In genomic region chr8:11808047-11808446, GRCm38 (mm10) we compare ENCODE assay signal across 36 mouse cellular contexts. TPM values are rescaled to one million over a fixed set of nuclear protein-coding genes. Genes with fewer than 3 reads are reported as not detected.
"Had no signal": no experiment of that assay in that cellular context is flagged by ENCODE, and none has a peak within 500 bp of the region (broad histone marks: within the 10 kb centered on the region; RNA-seq: fewer than 3 reads in every experiment).

No protein-coding gene starts in this region.

- H3K27ac ChIP-seq: heart, embryonic 10.5 days; heart, embryonic 15.5 days; hindbrain, embryonic 10.5 days; hindbrain, embryonic 12.5 days; hindbrain, embryonic 13.5 days; hindbrain, embryonic 14.5 days; hindbrain, embryonic 15.5 days; hindbrain, postnatal 0 days; intestine, embryonic 15.5 days; kidney, embryonic 15.5 days; kidney, postnatal 0 days; layer of hippocampus, adult 2 months had no signal

- ATAC-seq: hindbrain, embryonic 16.5 days; hindbrain, postnatal 0 days; inflammation-experienced regulatory T-cells, adult 6 months; intestine, embryonic 15.5 days; intestine, embryonic 16.5 days; intestine, postnatal 0 days had no signal

- DNase-seq: heart, postnatal 10 days; heart, postnatal 14 days; heart, postnatal 36 days; heart, postnatal 4 days; kidney, adult 11 months; kidney, adult 18-20 months; kidney, adult 2 months; kidney, adult 8-10 months; kidney, adult 9 months; kidney, postnatal 10 days; kidney, postnatal 14 days; kidney, postnatal 25 days; kidney, postnatal 36 days; kidney, postnatal 4 days; layer of hippocampus, adult 9-11 months; layer of hippocampus, postnatal 36 days had no signal

- H3K4me3 ChIP-seq: heart, embryonic 10.5 days; heart, embryonic 12.5 days; heart, embryonic 13.5 days; heart, embryonic 15.5 days; hindbrain, embryonic 10.5 days; hindbrain, embryonic 12.5 days; hindbrain, embryonic 13.5 days; hindbrain, embryonic 15.5 days; intestine, embryonic 15.5 days; kidney, embryonic 15.5 days; layer of hippocampus, adult 2 months had no signal

RNA-seq across cellular contexts. Expression of gene Tex29, which starts 32.2 kb away (rescaled TPM):
- total RNA-seq: heart, postnatal 10 days; heart, postnatal 14 days; heart, postnatal 36 days; heart, postnatal 4 days; hematopoietic stem cell, adult 5-6 weeks; hindbrain, postnatal 0 days; left cerebral cortex, adult 18-20 months had no signal
